Mouse (Mus musculus): ENCODE data around the gene Ung. TPM values are rescaled to one million over a fixed set of nuclear protein-coding genes. Genes with fewer than 3 reads are reported as not detected.

The Ung gene
- total RNA-seq, 1 experiment from 2014 or later = 5.5 TPM

Other genes starting within 250 kb of the Ung start
- gene Coro1c, start 221.6 kb upstream of the Ung start, total RNA-seq (2017) = 76.9 and 78.5 TPM in 2 replicates
- 19.5 and 20.4 TPM in 2 replicates for gene Ssh1, start 136.5 kb upstream of the Ung start, total RNA-seq (2017)
- not detected in 2 replicates for gene Dao, start 126.7 kb upstream of the Ung start, total RNA-seq (2017)
- 8.5 and 10.6 TPM in 2 replicates for gene Usp30, start 64.9 kb upstream of the Ung start, total RNA-seq (2017)
- gene Svop, start 38.8 kb upstream of the Ung start, total RNA-seq (2017) = not detected in 2 replicates
- 3.8 and 7.7 TPM in 2 replicates for gene Alkbh2, start 2.2 kb upstream of the Ung start, total RNA-seq (2017)
- 0.86 TPM in 1 of 2 replicates, not detected in the other for gene Acacb, start 16.1 kb downstream of the Ung start, total RNA-seq (2017)
- not detected in 2 replicates for gene Foxn4, start 143.4 kb downstream of the Ung start, total RNA-seq (2017)
- gene Myo1h, start 158.8 kb downstream of the Ung start, total RNA-seq (2017) = 1.6 TPM in 2 replicates